Mouse (Mus musculus): ENCODE data around the gene Rom1.
"Not testable (repeated sequence)": the region's sequence is repeated elsewhere in the genome, so short reads cannot be mapped to it uniquely, and the experiment has no call there.

DNA sequence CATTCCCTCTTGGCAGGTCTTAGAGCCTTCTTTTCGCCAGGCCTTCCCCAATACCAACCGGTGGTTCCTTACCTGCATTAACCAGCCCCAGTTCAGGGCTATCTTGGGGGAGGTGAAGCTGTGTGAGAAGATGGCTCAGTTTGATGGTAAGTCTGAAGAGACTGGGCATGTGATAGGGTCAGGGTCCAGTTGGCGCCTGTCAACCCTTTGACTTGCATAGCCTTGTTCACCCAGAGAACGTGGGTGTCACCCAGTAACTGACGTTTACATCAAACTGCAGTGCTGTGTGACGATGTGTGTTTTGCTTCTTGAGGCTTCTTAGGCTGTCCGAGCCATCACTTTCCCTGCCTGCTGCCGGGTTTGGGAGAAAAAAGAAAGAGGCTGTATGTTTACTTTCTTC lies 43.3 kb upstream of the Rom1 start:
- TF ChIP-seq CTCF (IDR thresholded peaks at IDR 0.05; ENCODE audit: borderline replicate concordance, control insufficient read depth, extremely low read depth, insufficient read depth, low read length, poor library complexity); POLR2A (IDR thresholded peaks at IDR 0.05; ENCODE audit: control insufficient read depth, extremely low read depth, insufficient read depth, low read length, poor library complexity): not testable (repeated sequence)
